9 mouse cellular contexts compared by ENCODE assay signal in the genomic region with DNA sequence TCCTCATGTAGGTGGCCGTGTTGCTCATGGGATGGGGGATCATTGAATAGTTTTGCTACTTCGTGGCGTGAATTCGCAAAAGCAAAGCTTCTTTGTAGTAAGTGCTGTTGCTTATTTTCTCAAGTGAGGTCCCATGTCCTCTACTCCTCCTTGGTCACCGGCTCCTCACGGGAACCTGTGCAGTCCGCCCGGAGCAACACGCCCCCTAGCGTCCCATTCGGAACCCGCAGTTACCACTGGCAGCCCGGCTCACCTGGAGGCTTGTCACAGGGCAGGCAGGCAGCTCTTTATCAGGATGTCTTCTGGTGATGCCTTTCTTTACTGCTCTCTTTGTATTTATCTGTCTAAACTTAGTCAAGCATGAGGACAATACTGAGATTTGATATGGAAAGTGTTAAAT.
DNase-seq lines count a peak whose midpoint lies in the region; ATAC-seq and TF ChIP-seq lines count a peak whose summit lies in the region.
"Had no signal": no experiment of that assay in that cellular context is flagged by ENCODE, and none has a peak within 500 bp of the region (broad histone marks: within the 10 kb centered on the region; RNA-seq: fewer than 3 reads in every experiment).

No protein-coding gene starts in this region.

- ATAC-seq in hindbrain, embryonic 13.5 days (ENCODE audit: low FRiP score) = no peak
- no peak for ATAC-seq in limb, embryonic 11.5 days (ENCODE audit: insufficient number of reproducible peaks, low FRiP score, low TSS enrichment, low read depth)

- H3K4me3 ChIP-seq in hindbrain, embryonic 10.5 days = no peak overlapping the region
- no peak overlapping the region for H3K4me3 ChIP-seq in hindbrain, embryonic 13.5 days
- H3K4me3 ChIP-seq in C2C12 (ENCODE audit: insufficient read depth, poor library complexity, severe bottlenecking) = no peak overlapping the region
- no peak overlapping the region for H3K4me3 ChIP-seq in limb, embryonic 11.5 days (ENCODE audit: low read depth, low read length)
- H3K4me3 ChIP-seq: liver, embryonic 13.5 days had no signal

- H3K27me3 ChIP-seq in hindbrain, embryonic 10.5 days (ENCODE audit: insufficient read depth, poor library complexity, severe bottlenecking) = no peaks in the 10 kb centered on the region
- H3K27me3 ChIP-seq in hindbrain, embryonic 13.5 days = no peaks in the 10 kb centered on the region
- H3K27me3 ChIP-seq in C2C12 (ENCODE audit: control insufficient read depth, insufficient read depth, insufficient read length) = no peaks in the 10 kb centered on the region
- H3K27me3 ChIP-seq in limb, embryonic 11.5 days (ENCODE audit: control insufficient read depth, insufficient read depth, low read length) = no peaks in the 10 kb centered on the region
- H3K27me3 ChIP-seq: liver, embryonic 13.5 days had no signal

- H3K4me1 ChIP-seq in hindbrain, embryonic 10.5 days (replicated peaks) = 0 out of 2 replicates have a peak, but pooled peaks cover 3% of the 10 kb centered on the region
- peaks cover 17% of the 10 kb centered on the region for H3K4me1 ChIP-seq in hindbrain, embryonic 13.5 days (replicated peaks)
- no peaks in the 10 kb centered on the region for H3K4me1 ChIP-seq in limb, embryonic 11.5 days (ENCODE audit: control insufficient read depth, insufficient read depth, low read length)
- H3K4me1 ChIP-seq: liver, embryonic 13.5 days had no signal

- no peaks in the 10 kb centered on the region for H3K79me3 ChIP-seq in C2C12 (ENCODE audit: low read depth)

- no peaks in the 10 kb centered on the region for H3K36me3 ChIP-seq in hindbrain, embryonic 10.5 days
- 0 out of 2 replicates have a peak, but pooled peaks cover 3% of the 10 kb centered on the region for H3K36me3 ChIP-seq in hindbrain, embryonic 13.5 days
- no peaks in the 10 kb centered on the region for H3K36me3 ChIP-seq in C2C12 (ENCODE audit: control insufficient read depth, insufficient read depth)
- H3K36me3 ChIP-seq in limb, embryonic 11.5 days (ENCODE audit: control insufficient read depth, insufficient read depth, low read length) = no peaks in the 10 kb centered on the region
- H3K36me3 ChIP-seq: liver, embryonic 13.5 days had no signal

- no peak overlapping the region for H3ac ChIP-seq in C2C12 (ENCODE audit: control insufficient read depth, insufficient read length, low read depth)

- 20% methylated on average over 13 of the region's 13 CpGs for WGBS in hindbrain, embryonic 10.5 days
- WGBS in hindbrain, embryonic 13.5 days = 18% methylated on average over 13 of the region's 13 CpGs
- WGBS in limb, embryonic 11.5 days = 17% methylated on average over 13 of the region's 13 CpGs

- DNase-seq in hindbrain, embryonic 10.5 days (ENCODE audit: low spot score) = peak; percentile 40
- peak; percentile 52 to 60 for DNase-seq in adrenal gland, postnatal 36 days
- peak; percentile 61 for DNase-seq in gastrocnemius, adult 18-20 months (ENCODE audit: low spot score)
- DNase-seq in limb, embryonic 11.5 days (ENCODE audit: low spot score) = peak; percentile 74
- DNase-seq in thymus, postnatal 10 days (ENCODE audit: low spot score in 2 of 2) = peak; percentile 10 to 48
- DNase-seq in layer of hippocampus, postnatal 14 days (ENCODE audit: low spot score in 2 of 2) = no peak
- DNase-seq: liver, embryonic 13.5 days had no signal

- peak; percentile 19 for TF ChIP-seq CTCF in C2C12 (IDR thresholded peaks at IDR 0.05; ENCODE audit: control insufficient read depth, insufficient read depth, insufficient read length)

- H3K9me3 ChIP-seq in hindbrain, embryonic 10.5 days = no peaks in the 10 kb centered on the region
- H3K9me3 ChIP-seq in hindbrain, embryonic 13.5 days = no peaks in the 10 kb centered on the region
- H3K9me3 ChIP-seq in limb, embryonic 11.5 days (ENCODE audit: control insufficient read depth, low read length) = no peaks in the 10 kb centered on the region
- H3K9me3 ChIP-seq: liver, embryonic 13.5 days had no signal

- H3K4me2 ChIP-seq in hindbrain, embryonic 13.5 days = no peak overlapping the region
- H3K4me2 ChIP-seq in limb, embryonic 11.5 days (ENCODE audit: low read depth, severe bottlenecking) = no peak overlapping the region
- H3K4me2 ChIP-seq: liver, embryonic 13.5 days had no signal

- H3K79me2 ChIP-seq in C2C12 (ENCODE audit: control insufficient read depth, insufficient read depth) = no peaks in the 10 kb centered on the region

- H3K9ac ChIP-seq in hindbrain, embryonic 13.5 days = no peak overlapping the region
- H3K9ac ChIP-seq in limb, embryonic 11.5 days (ENCODE audit: low read length) = no peak overlapping the region
- H3K9ac ChIP-seq: liver, embryonic 13.5 days had no signal

- H3K27ac ChIP-seq in hindbrain, embryonic 10.5 days = no peak overlapping the region
- H3K27ac ChIP-seq in hindbrain, embryonic 13.5 days = no peak overlapping the region
- no peak overlapping the region for H3K27ac ChIP-seq in limb, embryonic 11.5 days (replicated peaks; ENCODE audit: low read depth, low read length)
- H3K27ac ChIP-seq: liver, embryonic 13.5 days had no signal

TF ChIP-seq in C2C12, 6 proteins besides CTCF, POLR2A, EP300 and RAD21:
- no peak for TF ChIP-seq MYOG (IDR thresholded peaks at IDR 0.05; ENCODE audit: control insufficient read depth, extremely low read depth, insufficient read length)

Comparison
In these comparisons a context has a peak if more than half of its experiments do, and no peak if none do; other contexts are left out.
1. DNase-seq: peak in hindbrain, embryonic 10.5 days (single experiment), adrenal gland, postnatal 36 days (2 of 2), gastrocnemius, adult 18-20 months (single experiment), limb, embryonic 11.5 days (single experiment) and thymus, postnatal 10 days (2 of 2); none in layer of hippocampus, postnatal 14 days (0 of 2).